Mouse (Mus musculus): ENCODE results near the gene Wnt3a.

Wnt3a gene

DNA sequence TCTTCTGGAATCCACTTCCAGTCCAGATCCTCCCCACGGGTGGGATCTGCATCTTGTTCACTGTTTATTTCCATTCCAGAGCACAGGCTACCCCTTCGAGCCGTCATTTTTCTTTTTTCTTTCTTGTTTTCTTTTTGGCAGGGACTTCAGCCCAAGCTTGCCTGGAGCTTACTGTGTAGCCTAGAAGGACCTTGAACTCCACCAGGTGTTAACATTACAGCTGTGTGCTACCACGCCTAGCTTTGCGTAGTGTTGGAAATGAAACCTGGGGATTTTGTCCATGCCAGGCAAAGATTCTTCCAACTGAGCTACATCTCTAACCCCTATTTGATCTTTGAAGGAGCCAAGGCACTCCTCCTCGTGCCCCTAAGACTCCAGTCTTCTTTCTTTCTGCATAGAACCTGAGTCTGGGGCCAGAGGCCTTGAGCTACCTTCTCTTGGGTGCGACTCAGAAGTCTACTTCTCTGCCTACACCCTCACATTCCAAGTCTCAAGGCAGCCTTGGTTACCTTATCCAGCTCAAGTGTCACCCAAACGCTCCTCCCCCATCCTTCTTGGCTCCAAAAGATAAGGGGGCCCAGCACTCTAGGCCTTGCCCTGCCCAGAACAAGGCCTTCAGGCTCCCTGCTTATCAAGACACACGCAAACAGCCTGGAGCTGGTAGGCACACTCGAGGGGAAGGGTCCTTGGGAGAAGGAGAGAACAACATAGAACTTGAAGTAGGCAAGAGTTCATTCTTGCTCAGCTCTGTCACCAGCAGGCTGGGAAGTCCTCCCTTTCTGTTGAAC, 29.7 kb downstream of the Wnt3a start:
- DNase-seq = no peak

DNA sequence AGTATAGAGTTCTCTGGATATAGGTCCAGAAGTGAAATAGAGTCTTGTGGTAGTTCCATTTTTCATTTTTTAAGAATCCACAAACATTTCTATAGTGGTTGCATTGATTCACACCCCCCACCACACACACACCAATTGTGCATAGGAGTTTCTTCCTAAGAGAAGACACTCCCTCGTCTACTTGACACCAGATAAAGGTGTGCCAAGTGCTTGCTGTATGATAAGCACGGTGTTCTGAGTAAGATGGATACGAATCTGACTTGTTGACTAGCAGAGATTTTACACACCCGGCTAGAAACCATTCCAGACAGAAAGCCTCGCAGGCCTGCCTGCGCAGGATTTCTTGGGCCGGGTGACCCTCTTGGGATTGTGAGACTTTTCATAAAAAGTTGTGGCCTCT, 30.9 kb downstream of the Wnt3a start:
- no peak for DNase-seq

DNA sequence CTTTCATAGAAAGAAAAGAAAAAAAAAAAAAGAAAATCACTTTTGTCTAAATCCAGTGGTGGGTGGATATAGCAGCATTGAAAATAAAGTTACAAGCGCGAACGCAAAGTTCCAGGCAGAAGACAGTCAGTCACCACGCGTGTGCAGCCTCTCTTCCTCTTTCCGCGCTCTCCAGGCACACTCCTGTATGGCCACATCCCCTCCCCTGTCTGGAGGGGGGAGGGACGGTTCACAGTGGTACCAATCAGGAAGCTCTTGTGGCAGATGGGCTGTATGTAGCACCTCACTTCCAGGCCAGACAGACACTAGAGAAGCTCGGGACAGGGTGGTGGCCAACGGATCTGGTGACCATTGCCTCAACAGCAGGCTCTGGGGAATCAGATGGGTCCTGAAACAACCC, 42.5 kb downstream of the Wnt3a start:
- no peak for DNase-seq

DNA sequence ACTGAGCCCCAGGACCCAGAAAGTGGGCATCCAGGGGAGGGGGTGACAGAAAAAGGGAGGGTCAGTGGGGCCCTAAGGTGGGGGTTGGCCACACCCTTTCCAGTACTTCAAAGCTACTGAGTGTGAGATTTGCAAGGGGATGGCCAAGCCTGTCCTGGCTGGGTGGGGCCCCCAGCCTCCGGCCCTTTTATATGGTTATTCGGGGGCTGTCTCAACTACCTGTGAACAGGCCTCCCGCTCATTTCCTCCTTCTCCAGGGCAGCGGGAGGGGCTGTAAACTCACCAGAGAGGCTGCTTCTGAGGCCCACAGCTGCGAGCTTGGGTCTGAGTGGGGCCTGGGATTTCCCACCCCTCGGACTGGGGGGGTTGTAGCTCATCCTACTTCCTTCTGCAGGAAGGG, 46.7 kb downstream of the Wnt3a start:
- no peak for DNase-seq

DNA sequence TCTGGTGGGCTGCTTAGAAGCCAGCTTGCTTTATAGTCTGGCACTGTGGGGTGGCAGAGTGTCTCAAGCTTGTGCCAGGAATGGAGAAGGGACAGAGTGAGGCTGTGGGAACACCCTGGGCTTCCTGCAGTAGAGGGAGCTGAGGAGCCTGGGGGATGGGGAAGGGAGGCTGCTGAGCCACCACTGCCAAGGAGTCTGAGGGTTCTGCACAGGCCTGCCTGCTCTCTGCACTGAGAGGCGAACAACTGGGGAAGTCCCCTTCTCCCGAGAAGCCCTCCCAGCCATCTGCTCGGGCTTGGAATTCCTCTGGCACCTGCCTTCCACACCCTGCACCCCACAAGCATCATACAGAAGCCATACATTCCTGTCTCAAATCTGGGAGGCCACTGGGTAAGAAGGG, 48.7 kb downstream of the Wnt3a start:
- no peak for DNase-seq

DNA sequence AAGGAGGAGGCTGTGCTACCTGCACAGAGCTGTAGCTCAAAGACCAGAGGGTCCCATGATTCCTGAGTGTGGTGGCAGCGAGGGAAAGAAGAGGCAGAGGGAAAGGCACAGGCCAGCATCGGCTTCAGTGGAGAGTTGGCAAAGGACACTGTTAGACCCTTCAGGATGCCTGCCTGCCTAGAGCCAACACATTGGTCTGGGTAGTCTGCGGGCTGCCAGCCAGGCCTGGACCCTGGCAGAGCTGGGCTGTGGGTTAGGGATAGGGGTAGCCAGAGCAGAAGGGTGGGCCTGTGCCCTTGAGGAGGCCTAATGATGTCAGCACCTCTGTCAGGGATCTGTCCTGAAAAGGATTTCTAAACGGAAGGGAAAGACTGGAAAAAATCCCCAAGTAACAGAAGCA, 50.8 kb downstream of the Wnt3a start:
- no peak for DNase-seq

DNA sequence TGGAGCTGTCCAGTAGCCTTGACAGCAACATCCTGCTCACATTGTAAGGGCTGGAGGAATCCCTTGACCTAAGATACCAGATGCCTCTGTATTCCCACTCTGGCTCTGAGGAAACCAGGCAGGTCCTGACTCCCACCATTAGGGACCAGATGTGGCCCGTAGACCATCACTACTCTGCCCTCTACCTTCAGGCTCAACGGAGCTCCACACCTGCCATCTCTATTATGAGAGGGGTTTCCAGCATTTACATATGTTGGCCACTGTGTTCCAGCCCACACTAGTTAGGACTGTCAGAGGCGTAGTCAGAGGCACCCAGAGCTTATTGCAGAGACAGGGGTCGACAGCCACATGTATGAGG, 51.1 kb downstream of the Wnt3a start:
- no peak for DNase-seq

DNA sequence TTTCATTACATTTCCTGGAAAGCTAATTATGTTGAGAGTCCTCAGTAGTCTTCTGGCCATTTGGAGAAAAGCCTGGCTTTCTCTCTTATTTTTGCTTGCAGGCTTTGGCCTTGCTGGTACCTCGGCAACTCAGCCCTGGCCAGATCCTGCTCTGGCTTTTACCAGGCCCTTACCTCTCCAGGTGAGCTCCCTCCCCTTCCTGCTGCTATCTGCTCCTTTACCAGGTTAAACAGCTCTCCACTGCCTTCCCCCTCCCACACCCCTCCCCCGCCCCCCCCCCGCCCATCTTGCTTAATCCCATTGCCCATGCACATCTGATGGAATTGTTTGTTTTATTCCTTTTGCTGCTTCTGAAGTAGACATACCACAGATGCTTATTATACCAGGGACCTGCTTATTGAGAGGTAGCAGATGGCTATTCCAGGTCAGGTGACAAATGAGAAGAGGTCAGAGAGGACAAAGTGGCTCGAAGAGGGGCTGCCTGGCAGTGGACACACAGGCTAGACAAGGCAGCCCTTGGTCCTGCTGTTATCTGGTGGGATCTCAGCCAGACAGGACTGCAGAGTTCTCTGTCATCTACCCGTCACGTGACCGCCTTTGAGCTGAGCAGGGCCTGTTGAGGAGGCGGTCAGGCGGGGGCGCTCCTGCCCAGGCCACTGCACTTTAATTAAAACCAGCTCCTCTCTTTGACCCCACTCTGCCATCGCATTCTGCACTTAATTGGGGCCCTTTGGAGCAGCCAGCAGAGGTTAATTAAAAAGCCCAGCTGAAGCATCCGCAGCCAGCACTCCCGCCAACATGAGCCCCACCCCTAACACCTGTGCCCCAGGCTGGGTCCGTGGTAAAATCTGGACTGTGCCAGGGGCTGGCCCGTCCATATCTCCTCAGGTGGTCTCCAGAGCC, 51.8 kb downstream of the Wnt3a start:
- DNase-seq = peak; percentile 93

DNA sequence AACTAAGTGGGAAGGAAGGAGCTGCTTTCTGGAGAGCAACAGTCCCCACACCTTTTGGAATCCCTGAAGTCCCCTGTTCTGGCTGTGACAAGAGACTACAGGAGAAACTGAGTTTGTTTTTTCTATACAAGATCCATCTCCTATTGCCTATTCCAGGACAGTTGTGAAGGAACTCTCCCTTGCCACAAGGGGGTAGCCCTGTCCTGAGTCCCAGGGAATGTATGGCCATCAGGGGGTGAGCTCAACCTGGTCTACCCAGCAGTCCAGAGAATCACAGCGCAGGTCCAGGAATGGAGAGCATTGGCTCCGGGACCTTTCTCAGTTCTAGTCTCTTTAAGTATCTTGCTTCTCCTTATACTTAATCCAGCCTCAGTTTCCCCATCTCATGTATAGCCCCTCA, 57.8 kb downstream of the Wnt3a start:
- DNase-seq = peak; percentile 16

DNA sequence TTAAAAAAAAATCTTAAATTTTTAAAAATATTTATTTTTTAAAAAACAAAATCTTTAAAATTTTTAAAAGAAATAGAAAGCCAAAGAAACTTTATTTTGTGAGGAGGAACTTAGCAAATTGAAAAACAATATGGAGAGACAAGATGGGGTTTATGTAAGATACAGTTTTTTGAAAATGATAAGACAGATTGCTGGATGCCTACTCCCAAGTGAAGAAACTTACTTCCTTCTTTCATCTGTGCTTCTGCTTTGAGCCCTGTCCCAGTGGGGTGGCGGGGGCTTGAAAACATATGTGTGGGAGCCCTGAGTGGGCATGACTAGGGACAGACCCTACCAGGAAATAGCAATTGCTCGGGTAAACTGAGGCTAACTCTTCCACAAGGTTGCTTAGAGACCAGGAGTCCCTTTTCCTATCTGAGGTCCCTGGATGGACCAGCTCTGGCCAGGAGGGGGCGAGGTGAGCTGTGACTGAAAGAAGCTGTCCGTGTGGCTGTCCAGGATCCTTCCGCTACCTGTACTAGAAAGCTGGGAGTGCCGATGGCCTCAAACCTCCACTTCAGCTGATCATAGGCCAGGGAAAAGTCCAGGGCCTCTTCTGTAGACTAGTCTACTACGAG, 60.3 kb downstream of the Wnt3a start:
- peak; percentile 68 for DNase-seq

DNA sequence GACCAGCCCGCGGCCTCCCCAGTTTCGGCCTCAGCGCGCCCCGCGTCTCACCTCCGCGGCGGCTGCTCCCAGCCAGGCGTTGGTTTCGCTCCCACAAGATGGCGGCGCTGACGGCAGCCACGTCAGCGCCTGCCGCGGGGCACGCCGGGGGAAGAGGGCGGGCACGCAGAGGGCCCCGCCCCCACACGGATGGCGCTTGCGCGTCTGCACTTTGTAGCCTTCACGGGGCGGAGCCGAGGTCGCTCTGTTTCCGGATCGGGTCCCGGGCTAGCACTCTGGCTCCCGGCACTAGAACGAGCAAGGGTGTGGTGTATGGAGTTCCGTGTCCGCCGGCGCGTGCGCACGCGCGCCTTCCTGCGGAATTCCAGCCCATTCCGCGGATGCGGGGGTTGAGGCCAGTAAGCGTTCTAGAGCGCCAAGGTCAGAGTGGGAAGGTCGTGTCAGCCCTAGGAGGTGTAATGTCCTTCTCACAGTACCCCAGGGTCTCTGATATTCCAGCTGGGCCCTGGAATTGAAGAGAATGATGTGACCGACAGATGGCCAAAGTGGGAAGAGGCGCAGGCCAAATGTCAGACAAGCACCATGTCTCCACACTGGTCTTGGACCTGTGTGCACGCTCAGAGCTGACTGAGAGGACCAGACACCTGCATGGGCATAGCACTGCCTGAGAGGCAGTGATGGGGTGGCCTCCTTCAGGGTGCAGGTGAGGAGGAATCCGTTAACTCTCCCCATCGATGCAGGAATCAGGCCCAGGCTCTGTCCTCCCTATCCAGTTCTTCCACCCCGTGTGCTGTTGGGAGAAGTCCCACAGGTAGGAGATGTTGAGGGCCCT, 62.2 kb downstream of the Wnt3a start, which contains the start of gene Arf1:
Gene Arf1, minus strand, starts transcription at position 149 of the 832 bp plus-strand sequence.
- DNase-seq = peak; percentile 96

DNA sequence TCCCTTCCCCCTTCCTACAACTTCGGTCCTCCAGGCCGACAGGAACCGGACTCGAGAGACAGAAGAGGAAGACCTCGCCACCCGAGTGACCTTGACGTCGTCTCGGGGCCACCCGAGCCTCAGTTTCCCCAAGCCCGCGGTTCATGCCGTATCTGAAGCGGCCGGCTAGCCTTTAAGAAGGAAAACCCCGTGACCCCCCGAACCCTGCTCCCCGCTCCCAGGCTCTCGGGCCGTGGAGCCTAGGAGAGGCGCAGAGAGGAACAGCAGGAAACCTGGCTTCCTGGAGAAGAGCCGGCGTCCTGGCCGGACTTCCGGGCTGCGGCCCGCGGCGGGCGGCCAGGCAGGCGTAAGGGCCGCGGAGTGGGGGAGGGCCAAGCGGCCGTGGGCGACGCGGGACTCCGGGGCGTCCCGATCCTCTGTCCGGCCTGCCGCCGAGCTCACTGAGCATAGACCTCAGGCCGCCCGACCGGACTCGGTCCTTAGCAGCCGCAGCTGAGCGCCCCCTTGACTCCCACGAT, 62.9 kb downstream of the Wnt3a start:
- DNase-seq = no peak

DNA sequence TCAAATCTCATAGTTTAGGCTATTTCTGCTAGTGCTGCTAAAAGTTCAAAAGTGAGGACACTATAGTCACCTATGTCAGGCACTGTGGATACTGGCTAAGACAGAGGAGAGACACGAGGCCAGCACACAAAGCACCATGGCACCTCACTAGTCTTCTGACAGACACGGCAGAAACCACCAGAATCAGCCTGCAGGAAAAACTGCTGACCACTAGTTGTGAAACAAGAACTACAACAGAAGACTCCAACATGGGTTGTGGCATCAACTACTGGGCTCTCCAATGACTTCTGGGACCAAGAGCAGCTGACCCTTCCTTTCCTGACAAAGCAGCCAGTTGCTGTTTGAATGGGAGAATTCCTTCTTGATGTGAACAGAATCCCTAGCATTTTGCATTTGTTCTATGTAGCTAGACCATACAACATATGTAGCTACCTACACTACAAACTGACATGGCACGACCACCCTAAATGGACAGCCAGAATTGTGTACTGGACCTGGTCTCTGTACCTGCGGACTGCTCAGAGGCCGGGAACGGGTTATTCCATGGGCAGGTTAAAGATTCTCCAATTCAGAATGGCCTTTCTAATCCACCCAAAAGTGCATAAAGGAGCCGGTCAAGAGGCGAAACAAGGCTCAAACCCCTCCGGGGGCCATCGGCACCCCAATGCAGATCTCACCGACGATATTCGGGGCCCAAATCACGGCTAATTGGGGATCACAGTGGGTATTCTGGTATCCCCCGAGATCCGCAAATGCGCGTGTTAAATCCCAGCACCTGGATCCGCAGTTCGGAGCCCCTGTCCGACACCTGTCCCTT, 63.6 kb downstream of the Wnt3a start:
- peak; percentile 13 for DNase-seq

DNA sequence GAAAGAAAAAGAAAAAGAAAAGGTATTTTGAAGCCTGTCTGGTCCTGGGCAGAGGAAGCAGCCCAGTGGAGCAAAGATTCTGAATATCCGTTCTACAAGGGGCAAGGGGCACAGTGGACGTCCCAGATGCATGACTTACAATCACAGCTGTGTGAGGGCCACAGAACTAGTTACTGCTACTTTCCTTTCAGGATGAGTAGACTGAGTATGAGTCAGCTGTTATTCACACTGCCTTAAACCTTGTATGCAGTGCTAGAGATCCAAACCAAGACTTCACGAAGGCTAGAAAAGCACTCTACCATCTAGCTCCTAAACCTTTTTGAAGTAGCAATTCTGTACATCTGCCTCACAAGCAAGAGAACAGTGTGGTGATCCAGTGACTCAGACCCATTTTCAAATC, 64.3 kb downstream of the Wnt3a start:
- DNase-seq = no peak

DNA sequence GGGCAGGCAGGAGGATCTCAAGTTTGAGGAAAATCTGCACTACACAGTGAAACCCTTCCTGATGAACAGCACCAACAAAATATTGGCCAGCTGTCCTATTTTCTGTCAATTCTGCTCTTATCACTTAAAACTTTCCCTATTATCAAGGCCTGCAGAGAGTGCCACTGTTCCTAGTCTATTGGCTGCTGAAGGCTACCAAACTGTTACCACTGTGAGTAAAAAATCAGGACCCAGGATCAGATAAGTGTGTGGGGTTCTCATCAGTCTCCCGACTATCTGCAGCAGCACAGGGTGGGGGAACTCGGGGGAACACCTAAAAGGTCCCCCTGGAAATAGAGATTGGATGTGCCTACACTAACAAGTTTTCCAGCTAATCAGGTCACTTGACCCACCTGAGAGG, 65.4 kb downstream of the Wnt3a start:
- DNase-seq = no peak

DNA sequence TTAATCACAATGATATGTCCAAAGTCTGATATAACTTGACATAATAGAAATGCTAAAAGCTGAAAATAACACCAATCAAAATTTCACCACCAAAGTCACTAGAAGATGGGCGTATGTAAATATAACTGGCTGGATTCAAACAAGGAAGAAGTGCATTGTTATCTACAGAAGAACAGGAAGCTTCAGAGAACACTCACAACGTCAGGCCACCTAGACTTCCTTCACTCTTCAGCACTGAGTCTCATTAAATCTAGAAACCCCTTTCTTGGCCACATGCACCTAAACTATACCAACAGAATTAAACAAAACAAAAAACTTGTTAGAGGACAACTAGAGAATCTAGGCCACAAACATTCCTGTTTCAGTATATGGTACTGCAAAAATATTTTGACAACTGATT, 66.1 kb downstream of the Wnt3a start:
- no peak for DNase-seq

DNA sequence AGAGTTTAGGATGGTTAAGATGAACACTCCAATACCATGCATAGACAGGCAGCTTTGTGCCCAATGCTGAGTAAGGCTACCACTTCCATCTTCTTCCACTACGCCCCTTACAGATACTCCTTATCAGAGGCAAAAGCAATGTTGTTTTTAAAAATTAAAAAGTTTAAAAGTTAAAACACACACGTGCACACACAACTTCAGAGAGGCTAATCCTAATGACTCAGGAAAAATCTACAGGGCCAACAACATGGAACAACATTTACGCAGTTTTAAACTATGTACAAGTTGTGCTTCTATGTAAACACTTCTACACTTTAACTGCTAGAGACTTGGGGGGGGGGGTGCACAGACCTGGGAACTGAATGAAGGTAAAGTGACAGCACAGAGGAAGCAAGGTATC, 66.5 kb downstream of the Wnt3a start:
- DNase-seq = no peak

DNA sequence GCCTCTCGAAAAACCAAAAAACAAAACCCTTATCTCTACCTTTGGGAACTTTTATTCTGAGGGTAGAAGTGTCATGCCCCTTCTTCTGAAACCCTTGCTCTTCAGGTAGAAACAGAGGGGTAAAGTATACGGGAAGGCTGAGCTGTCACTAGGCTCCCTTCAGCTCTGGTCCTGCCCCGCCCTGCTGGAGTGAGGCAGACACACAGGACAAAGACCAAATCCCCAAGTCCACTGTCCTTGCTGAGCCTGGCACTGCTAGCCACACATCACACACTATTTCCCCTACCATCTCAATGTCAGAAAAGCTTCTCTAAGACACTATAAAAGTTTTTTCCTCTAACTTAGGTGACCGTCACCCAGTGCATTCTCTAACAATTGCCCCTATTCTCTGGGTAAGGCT, 68.2 kb downstream of the Wnt3a start:
- no peak for DNase-seq

DNA sequence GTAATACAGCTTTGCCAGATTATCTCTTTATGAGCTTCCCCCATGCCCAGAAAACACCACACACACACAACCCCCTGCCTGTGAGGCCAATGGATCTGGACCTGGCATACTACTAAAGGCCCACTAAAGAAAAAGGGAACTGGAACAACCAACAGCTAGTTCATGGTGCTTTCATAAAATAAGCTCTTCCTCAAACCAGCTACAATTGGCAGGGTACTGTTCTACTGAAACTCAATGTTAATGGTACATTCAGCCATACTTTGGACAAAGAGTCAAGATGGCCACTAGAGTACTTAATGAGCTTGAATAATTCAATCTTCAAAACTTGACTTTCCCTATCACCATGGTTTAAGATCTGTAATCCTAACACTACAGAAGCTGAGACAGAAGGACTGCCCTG, 68.9 kb downstream of the Wnt3a start:
- DNase-seq = no peak

DNA sequence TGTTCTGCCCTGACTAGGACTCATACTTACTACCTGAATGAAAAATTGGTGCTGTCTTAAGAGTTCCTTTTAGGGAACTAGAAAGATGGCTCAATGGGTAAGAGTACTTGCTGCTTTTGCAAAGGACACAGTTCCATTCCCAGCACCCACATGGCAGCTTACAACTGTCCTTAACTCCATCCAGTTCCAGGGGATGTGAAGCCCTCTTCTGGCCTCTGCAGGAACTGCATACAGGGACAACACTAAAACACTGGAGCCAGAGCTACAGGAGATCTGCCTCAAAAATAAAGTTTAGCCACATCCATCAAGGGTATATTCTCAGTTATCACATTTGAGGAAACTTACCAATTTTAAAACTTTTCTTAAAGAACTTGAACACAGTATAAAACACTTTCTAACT, 71.5 kb downstream of the Wnt3a start:
- peak; percentile 49 for DNase-seq

DNA sequence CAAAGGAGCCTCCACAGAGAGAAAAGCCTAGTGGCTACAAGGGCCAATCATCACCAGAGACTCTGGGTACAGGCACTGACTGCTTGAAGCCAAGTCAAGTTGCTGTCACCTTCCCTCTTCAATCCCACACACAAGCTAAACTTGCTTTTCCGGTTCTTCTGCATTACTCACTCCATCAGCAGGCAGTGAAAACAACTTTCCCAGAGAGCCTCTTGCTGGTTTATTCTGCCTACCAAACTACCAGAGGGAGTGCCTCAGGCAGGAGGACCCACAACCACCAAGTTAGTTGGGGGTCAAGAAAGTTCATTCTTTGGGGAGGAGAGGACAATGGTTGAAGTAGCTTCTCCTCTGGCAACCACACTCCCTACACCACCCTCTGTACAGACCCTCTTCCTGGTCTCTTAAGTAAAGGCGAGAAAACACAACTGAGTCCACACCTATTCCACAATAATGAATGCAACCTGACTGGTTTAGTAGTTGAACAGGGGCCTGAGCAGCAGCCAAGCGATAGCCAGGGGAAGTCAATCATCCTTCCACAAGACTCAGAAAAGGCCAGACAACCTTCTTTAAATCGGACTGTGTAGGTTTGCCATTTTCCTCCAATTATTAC, 72.1 kb downstream of the Wnt3a start:
- DNase-seq = no peak
